Mouse (Mus musculus): Measurements from ENCODE around the gene Kcnc2. TPM values are rescaled to one million over a fixed set of nuclear protein-coding genes. Genes with fewer than 3 reads are reported as not detected.
"Not testable (repeated sequence)": the region's sequence is repeated elsewhere in the genome, so short reads cannot be mapped to it uniquely, and the experiment has no call there.

Kcnc2 gene
- total RNA-seq (2021) = under 1 TPM; 0.54 to 0.85 TPM
- long read RNA-seq, experiment 1 = 0 reads
- long read RNA-seq, experiment 2 = 0 reads

- peak; percentile 7 for DNase-seq
Measured at GRCm38 (mm10) chr10:112270887-112271802, at the start of gene Kcnc2. TSS of gene Kcnc2 (plus strand) at chr10:112271121.

GRCm38 (mm10) chr10:112227073-112227472 is 43.8 kb upstream of the Kcnc2 start:
- no peak for DNase-seq

GRCm38 (mm10) chr10:112229091-112229843 is 41.7 kb upstream of the Kcnc2 start:
- DNase-seq = not testable (repeated sequence)

- not testable (repeated sequence) for DNase-seq
Measured at GRCm38 (mm10) chr10:112232733-112233132, 38.2 kb upstream of the Kcnc2 start.

- DNase-seq = not testable (repeated sequence)
Measured at GRCm38 (mm10) chr10:112235396-112235940, 35.5 kb upstream of the Kcnc2 start.

GRCm38 (mm10) chr10:112248273-112248672 is 22.6 kb upstream of the Kcnc2 start:
- DNase-seq = no peak

GRCm38 (mm10) chr10:112263467-112263866 is 7.5 kb upstream of the Kcnc2 start:
- DNase-seq = no peak

GRCm38 (mm10) chr10:112269481-112269880 is 1.4 kb upstream of the Kcnc2 start:
- DNase-seq = no peak

GRCm38 (mm10) chr10:112269939-112270781 is 761 bp upstream of the Kcnc2 start:
- peak; percentile 23 for DNase-seq

GRCm38 (mm10) chr10:112271803-112272165 is 863 bp downstream of the Kcnc2 start:
- peak; percentile 14 for DNase-seq

- no peak for DNase-seq
Measured at GRCm38 (mm10) chr10:112272171-112272570, 1.2 kb downstream of the Kcnc2 start.

- no peak for DNase-seq
Measured at GRCm38 (mm10) chr10:112277996-112278395, 7.1 kb downstream of the Kcnc2 start.

GRCm38 (mm10) chr10:112315136-112315535 is 44.2 kb downstream of the Kcnc2 start:
- no peak for DNase-seq

GRCm38 (mm10) chr10:112317783-112318182 is 46.9 kb downstream of the Kcnc2 start:
- DNase-seq = no peak

- no peak for DNase-seq
Measured at GRCm38 (mm10) chr10:112357669-112358362, 86.9 kb downstream of the Kcnc2 start.

GRCm38 (mm10) chr10:112358363-112358704 is 87.4 kb downstream of the Kcnc2 start:
- no peak for DNase-seq

GRCm38 (mm10) chr10:112360704-112361103 is 89.8 kb downstream of the Kcnc2 start:
- no peak for DNase-seq

- DNase-seq = no peak
Measured at GRCm38 (mm10) chr10:112368369-112368768, 97.4 kb downstream of the Kcnc2 start.

- no peak for DNase-seq
Measured at GRCm38 (mm10) chr10:112377163-112377562, 106.2 kb downstream of the Kcnc2 start.

- no peak for DNase-seq
Measured at GRCm38 (mm10) chr10:112378465-112378864, 107.5 kb downstream of the Kcnc2 start.

GRCm38 (mm10) chr10:112380590-112380989 is 109.7 kb downstream of the Kcnc2 start:
- DNase-seq = no peak
